Mouse (Mus musculus) MEL (cell line): ENCODE results near the gene Lsm14a.

ENCODE experiments used
- CTCF ChIP-seq, 3 experiments: IDR thresholded peaks in 2 of 3; conservative IDR thresholded peaks in 1 of 3; 2 replicates each; pipeline ENCODE4 v1.5.1; 2011 to 2012; ENCODE audit warnings: low read length in 3 of 3, low read depth in 2 of 3, mild to moderate bottlenecking in 2 of 3, improper control_type of control experiment in 1 of 3, inconsistent platforms in 1 of 3, mixed read lengths in 1 of 3, moderate library complexity in 1 of 3; ENCODE audit not compliant: control insufficient read depth in 1 of 3, insufficient read depth in 1 of 3, poor library complexity in 1 of 3, severe bottlenecking in 1 of 3
- EP300 ChIP-seq, 2 experiments: IDR thresholded peaks; 2 replicates each; pipeline ENCODE4 v1.6.1; 2011; ENCODE audit warnings: improper control_type of control experiment in 2 of 2, low read length in 2 of 2, low read depth in 1 of 2, mild to moderate bottlenecking in 1 of 2
- HCFC1 ChIP-seq: IDR thresholded peaks from 2 replicates; pipeline ENCODE4 v1.6.1; 2012; ENCODE audit warnings: low read depth, mild to moderate bottlenecking, inconsistent platforms, low read length, improper control_type of control experiment, moderate library complexity
- MAZ ChIP-seq: IDR thresholded peaks from 2 replicates; pipeline ENCODE4 v1.6.1; 2012; ENCODE audit warnings: low read depth, mild to moderate bottlenecking, inconsistent platforms, low read length, improper control_type of control experiment
- MXI1 ChIP-seq: IDR thresholded peaks from 2 replicates; pipeline ENCODE4 v1.6.1; 2011; ENCODE audit warnings: mild to moderate bottlenecking, low read depth, low read length, improper control_type of control experiment
- MYC ChIP-seq: IDR thresholded peaks from 2 replicates; pipeline ENCODE4 v1.6.1; 2011; ENCODE audit warnings: low read depth, mild to moderate bottlenecking, low read length, improper control_type of control experiment, moderate library complexity
- NRF1 ChIP-seq: IDR thresholded peaks from 2 replicates; pipeline ENCODE4 v1.6.1; 2014; ENCODE audit warnings: low read depth, mild to moderate bottlenecking, inconsistent platforms, low read length, improper control_type of control experiment, moderate library complexity; ENCODE audit not compliant: poor library complexity, insufficient read depth, severe bottlenecking
- POLR2A ChIP-seq, 2 experiments: IDR thresholded peaks; 2 replicates each; pipeline ENCODE4 v1.6.1; 2011 to 2012; ENCODE audit warnings: low read length in 2 of 2, mild to moderate bottlenecking in 2 of 2, control low read depth in 1 of 2, improper control_type of control experiment in 1 of 2, low read depth in 1 of 2, moderate library complexity in 1 of 2; ENCODE audit not compliant: control insufficient read depth in 1 of 2, insufficient read depth in 1 of 2, poor library complexity in 1 of 2
- RAD21 ChIP-seq: IDR thresholded peaks from 2 replicates; pipeline ENCODE4 v1.6.1; 2011; ENCODE audit warnings: mild to moderate bottlenecking, low read depth, low read length, improper control_type of control experiment
- RCOR1 ChIP-seq: IDR thresholded peaks from 2 replicates; pipeline ENCODE4 v1.6.1; 2012; ENCODE audit warnings: low read depth, mild to moderate bottlenecking, inconsistent platforms, low read length, improper control_type of control experiment
- SIN3A ChIP-seq: IDR thresholded peaks from 2 replicates; pipeline ENCODE4 v1.6.1; 2012; ENCODE audit warnings: low read length, improper control_type of control experiment, inconsistent platforms
- TAL1 ChIP-seq: IDR thresholded peaks from 2 replicates; pipeline ENCODE4 v1.6.1; 2012; ENCODE audit warnings: mild to moderate bottlenecking, inconsistent platforms, low read length, moderate library complexity, mixed read lengths
- ZC3H11A ChIP-seq: IDR thresholded peaks from 2 replicates; pipeline ENCODE4 v1.6.1; 2012; ENCODE audit warnings: low read depth, mild to moderate bottlenecking, inconsistent platforms, low read length, improper control_type of control experiment
- ZKSCAN1 ChIP-seq: IDR thresholded peaks from 2 replicates; pipeline ENCODE4 v1.6.1; 2012; ENCODE audit warnings: low read depth, mild to moderate bottlenecking, inconsistent platforms, low read length, improper control_type of control experiment, moderate library complexity

- no peak for TF ChIP-seq CTCF (IDR thresholded peaks at IDR 0.05 in 2 of 3, conservative IDR thresholded peaks at IDR 0.05 in 1 of 3; ENCODE audit: control insufficient read depth in 1 of 3, insufficient read depth in 1 of 3, low read depth in 2 of 3, low read length in 3 of 3, poor library complexity in 1 of 3, severe bottlenecking in 1 of 3)
- TF ChIP-seq SIN3A, result no peak
- TF ChIP-seq EP300 (IDR thresholded peaks at IDR 0.05; ENCODE audit: low read depth in 1 of 2, low read length in 2 of 2), result no peak
- no peak for TF ChIP-seq MAZ
- TF ChIP-seq MXI1, result no peak
- TF ChIP-seq POLR2A (IDR thresholded peaks at IDR 0.05; ENCODE audit: control insufficient read depth in 1 of 2, insufficient read depth in 1 of 2, low read depth in 1 of 2, low read length in 2 of 2, poor library complexity in 1 of 2), result no peak
- TF ChIP-seq RAD21, result no peak
- no peak for TF ChIP-seq HCFC1
- no peak for TF ChIP-seq ZKSCAN1
- TF ChIP-seq NRF1, result no peak
- TF ChIP-seq ZC3H11A, result no peak
- TF ChIP-seq MYC, result no peak
- no peak for TF ChIP-seq TAL1
- TF ChIP-seq RCOR1, result no peak
Measured at GRCm38 (mm10) chr7:34321958-34322357, 71.2 kb downstream of the Lsm14a start.
